Mouse (Mus musculus) megakaryocyte-erythroid progenitor cell, adult 5-6 weeks (primary cell): ENCODE results near the gene Hecw1. TPM values are rescaled to one million over a fixed set of nuclear protein-coding genes. Genes with fewer than 3 reads are reported as not detected.
"Not testable (repeated sequence)": the region's sequence is repeated elsewhere in the genome, so short reads cannot be mapped to it uniquely, and the experiment has no call there.

Source experiments
- ATAC-seq: replicated peaks from 2 replicates; pipeline ENCODE4 v1.8.0; 2016; ENCODE audit warnings: mild to moderate bottlenecking, inconsistent platforms; ENCODE audit not compliant: severe bottlenecking, poor library complexity, low FRiP score, low TSS enrichment
- total RNA-seq, 2 experiments: library from RNA; stranded (forward) in 1 of 2; stranded (reverse) in 1 of 2; fragments of 200-1000, 215-1000 nt in 1 of 2; fragments of >200 nt in 1 of 2; fragmentation: Nextera tagmentation in 1 of 2; gene quantifications; 2 replicates each; pipeline ENCODE4 v1.2.3; 2014 to 2017

Gene Hecw1
- total RNA-seq, 2 experiments from 2014 or later, result not detected

GRCm38 (mm10) chr13:14424836-14425235 lies 98.2 kb downstream of the Hecw1 start:
- no peak for ATAC-seq

GRCm38 (mm10) chr13:14413405-14413804 lies 109.6 kb downstream of the Hecw1 start:
- no peak for ATAC-seq

GRCm38 (mm10) chr13:14374470-14374869 lies 148.6 kb downstream of the Hecw1 start:
- no peak for ATAC-seq

GRCm38 (mm10) chr13:14365546-14365945 lies 157.5 kb downstream of the Hecw1 start:
- ATAC-seq, result no peak

GRCm38 (mm10) chr13:14327252-14327651 lies 195.8 kb downstream of the Hecw1 start:
- ATAC-seq, result no peak

- ATAC-seq, result no peak
These were observed 216.4 kb downstream of the Hecw1 start for GRCm38 (mm10) chr13:14306617-14307016.

GRCm38 (mm10) chr13:14304103-14304502 lies 218.9 kb downstream of the Hecw1 start:
- no peak for ATAC-seq

GRCm38 (mm10) chr13:14302921-14303320 lies 220.1 kb downstream of the Hecw1 start:
- ATAC-seq, result no peak

GRCm38 (mm10) chr13:14290016-14290415 lies 233.0 kb downstream of the Hecw1 start:
- ATAC-seq, result no peak

- no peak for ATAC-seq
These were observed 251.6 kb downstream of the Hecw1 start for GRCm38 (mm10) chr13:14271476-14271875.

GRCm38 (mm10) chr13:14260939-14261338 lies 262.1 kb downstream of the Hecw1 start:
- ATAC-seq, result not testable (repeated sequence)

- ATAC-seq, result no peak
These were observed 277.1 kb downstream of the Hecw1 start for GRCm38 (mm10) chr13:14245946-14246345.

GRCm38 (mm10) chr13:14179669-14180068 lies 343.4 kb downstream of the Hecw1 start:
- ATAC-seq, result no peak

- no peak; the same call in 1 of the 2 replicates for ATAC-seq
These were observed 345.0 kb downstream of the Hecw1 start for GRCm38 (mm10) chr13:14177989-14178388.

Other genes starting within 250 kb of the Hecw1 start
- 56.9 and 76.2 TPM in 2 replicates for gene Mrpl32, start 89.9 kb upstream of the Hecw1 start, total RNA-seq (2014; fragmentation: Nextera tagmentation)
- 97.8 and 147 TPM in 2 replicates for gene Mrpl32, start 89.9 kb upstream of the Hecw1 start, total RNA-seq (2017)
- gene Psma2, start 90.0 kb upstream of the Hecw1 start, total RNA-seq (2014; fragmentation: Nextera tagmentation), result 109 and 129 TPM in 2 replicates
- gene Psma2, start 90.0 kb upstream of the Hecw1 start, total RNA-seq (2017), result 87.7 and 90.4 TPM in 2 replicates
- 4.9 and 11.4 TPM in 2 replicates for gene AW209491, start 106.9 kb upstream of the Hecw1 start, total RNA-seq (2014; fragmentation: Nextera tagmentation)
- 13.3 and 33.3 TPM in 2 replicates for gene AW209491, start 106.9 kb upstream of the Hecw1 start, total RNA-seq (2017)